Comparison of ENCODE assay signal across 8 mouse cellular contexts in genomic region chr5:139687646-139688045, GRCm38 (mm10). TPM values are rescaled to one million over a fixed set of nuclear protein-coding genes. Genes with fewer than 3 reads are reported as not detected.
A peak's percentile ranks its signal among the peaks of the same experiment; 100 is the strongest.
DNase-seq lines count a peak whose midpoint lies in the region; ATAC-seq and TF ChIP-seq lines count a peak whose summit lies in the region.

No protein-coding gene starts in this region.

- TF ChIP-seq CTCF in lung, embryonic 14.5 days (IDR thresholded peaks at IDR 0.05; ENCODE audit: low read depth) = peak; percentile 71
- peak; percentile 72 for TF ChIP-seq CTCF in brain, embryonic 14.5 days (IDR thresholded peaks at IDR 0.05; ENCODE audit: borderline replicate concordance, extremely low read depth, insufficient read depth, insufficient read length)
- TF ChIP-seq CTCF in midbrain, postnatal 0 days (IDR thresholded peaks at IDR 0.05) = peak; percentile 74

- 5% methylated on average over 13 of the region's 13 CpGs for WGBS in forebrain, embryonic 11.5 days
- WGBS in forebrain, embryonic 15.5 days = 7% methylated on average over 13 of the region's 13 CpGs
- 8% methylated on average over 13 of the region's 13 CpGs for WGBS in lung, embryonic 14.5 days
- WGBS in midbrain, postnatal 0 days = 6% methylated on average over 13 of the region's 13 CpGs

- 0 out of 2 replicates have a peak, but pooled peaks have one; percentile 6 for ATAC-seq in forebrain, embryonic 11.5 days (replicated peaks; ENCODE audit: low FRiP score)
- ATAC-seq in forebrain, embryonic 15.5 days (replicated peaks) = no peak
- ATAC-seq in lung, embryonic 14.5 days (ENCODE audit: insufficient read depth) = peak; percentile 7; the same call in 1 of the 2 replicates
- peak; percentile 34 for ATAC-seq in granulocyte monocyte progenitor cell, adult 5-6 weeks (replicated peaks; ENCODE audit: poor library complexity, severe bottlenecking)
- ATAC-seq in midbrain, postnatal 0 days (ENCODE audit: low FRiP score) = no peak
- ATAC-seq in erythroid progenitor cell, adult 5-6 weeks (replicated peaks; ENCODE audit: low FRiP score, poor library complexity, severe bottlenecking) = no peak

- peak; percentile 80 for DNase-seq in forebrain, embryonic 11.5 days (ENCODE audit: low spot score)
- peak; percentile 64 for DNase-seq in lung, embryonic 14.5 days
- no peak for DNase-seq in lung, postnatal 36 days
- DNase-seq in brain, embryonic 14.5 days (ENCODE audit: low read depth) = peak; percentile 62
- DNase-seq in midbrain, postnatal 0 days (ENCODE audit: low spot score) = peak; percentile 61

- H3K9ac ChIP-seq in forebrain, embryonic 11.5 days (ENCODE audit: low read length) = no peak overlapping the region
- H3K9ac ChIP-seq in forebrain, embryonic 15.5 days (replicated peaks) = no peak overlapping the region
- H3K9ac ChIP-seq in lung, embryonic 14.5 days = no peak overlapping the region
- H3K9ac ChIP-seq in midbrain, postnatal 0 days (replicated peaks; ENCODE audit: low read length, poor library complexity, severe bottlenecking) = no peak overlapping the region

- no peak overlapping the region for H3K4me2 ChIP-seq in forebrain, embryonic 11.5 days (ENCODE audit: low read depth, low read length, severe bottlenecking)
- H3K4me2 ChIP-seq in forebrain, embryonic 15.5 days (replicated peaks) = no peak overlapping the region
- no peak overlapping the region for H3K4me2 ChIP-seq in lung, embryonic 14.5 days
- H3K4me2 ChIP-seq in midbrain, postnatal 0 days (ENCODE audit: low read depth, low read length, poor library complexity, severe bottlenecking) = no peak overlapping the region

- peaks cover 9% of the 10 kb centered on the region for H3K4me1 ChIP-seq in forebrain, embryonic 11.5 days (replicated peaks; ENCODE audit: control insufficient read depth, insufficient read depth, low read length)
- H3K4me1 ChIP-seq in forebrain, embryonic 15.5 days = peaks cover 29% of the 10 kb centered on the region
- H3K4me1 ChIP-seq in lung, embryonic 14.5 days (ENCODE audit: insufficient read depth) = peaks cover 9% of the 10 kb centered on the region; the same call in 1 of the 2 replicates
- H3K4me1 ChIP-seq in midbrain, postnatal 0 days (ENCODE audit: insufficient read depth, low read length) = no peaks in the 10 kb centered on the region

- H3K36me3 ChIP-seq in forebrain, embryonic 11.5 days (ENCODE audit: control insufficient read depth, insufficient read depth, low read length) = no peaks in the 10 kb centered on the region
- no peaks in the 10 kb centered on the region for H3K36me3 ChIP-seq in forebrain, embryonic 15.5 days
- no peaks in the 10 kb centered on the region for H3K36me3 ChIP-seq in lung, embryonic 14.5 days (ENCODE audit: insufficient read depth)
- H3K36me3 ChIP-seq in midbrain, postnatal 0 days (ENCODE audit: insufficient read depth, low read length) = no peaks in the 10 kb centered on the region

- no peak overlapping the region for H3K27ac ChIP-seq in forebrain, embryonic 11.5 days (ENCODE audit: low read depth, low read length)
- no peak overlapping the region for H3K27ac ChIP-seq in forebrain, embryonic 15.5 days (replicated peaks)
- no peak overlapping the region for H3K27ac ChIP-seq in lung, embryonic 14.5 days (ENCODE audit: low read depth)
- no peak overlapping the region for H3K27ac ChIP-seq in midbrain, postnatal 0 days (ENCODE audit: low read depth, low read length)

- H3K27me3 ChIP-seq in forebrain, embryonic 11.5 days (ENCODE audit: control insufficient read depth, insufficient read depth, low read length) = peaks cover 46% of the 10 kb centered on the region
- H3K27me3 ChIP-seq in forebrain, embryonic 15.5 days = peaks cover 75% of the 10 kb centered on the region
- H3K27me3 ChIP-seq in lung, embryonic 14.5 days (ENCODE audit: insufficient read depth, low read length) = peaks cover 3% of the 10 kb centered on the region; the same call in 1 of the 2 replicates
- no peaks in the 10 kb centered on the region; the same call in none of the 2 replicates for H3K27me3 ChIP-seq in midbrain, postnatal 0 days (ENCODE audit: insufficient read depth, low read length)

- no peak for TF ChIP-seq POLR2A in brain, embryonic 14.5 days (IDR thresholded peaks at IDR 0.05; ENCODE audit: borderline replicate concordance, extremely low read depth, insufficient read depth, insufficient read length, poor library complexity, severe bottlenecking)

- no peaks in the 10 kb centered on the region for H3K9me3 ChIP-seq in forebrain, embryonic 11.5 days (ENCODE audit: control insufficient read depth, low read length)
- no peaks in the 10 kb centered on the region for H3K9me3 ChIP-seq in forebrain, embryonic 15.5 days
- no peaks in the 10 kb centered on the region for H3K9me3 ChIP-seq in lung, embryonic 14.5 days (ENCODE audit: low read depth, low read length)
- H3K9me3 ChIP-seq in midbrain, postnatal 0 days (ENCODE audit: low read length) = no peaks in the 10 kb centered on the region

- no peak overlapping the region for H3K4me3 ChIP-seq in forebrain, embryonic 11.5 days (ENCODE audit: low read depth, low read length)
- H3K4me3 ChIP-seq in forebrain, embryonic 15.5 days = no peak overlapping the region
- no peak overlapping the region for H3K4me3 ChIP-seq in lung, embryonic 14.5 days (ENCODE audit: low read depth, low read length)
- H3K4me3 ChIP-seq in midbrain, postnatal 0 days (ENCODE audit: low read depth, low read length) = no peak overlapping the region

RNA-seq across cellular contexts. Expression of gene Micall2, which starts 48.5 kb away (rescaled TPM):
- 5.4 and 6.7 TPM in 2 replicates for polyA plus RNA-seq in forebrain, embryonic 11.5 days (2014; fragmentation: Nextera tagmentation; extraction: Ambion mirVana)
- 4.0 and 4.3 TPM in 2 replicates for polyA plus RNA-seq in forebrain, embryonic 15.5 days (2015; fragmentation: Nextera tagmentation; extraction: Ambion mirVana)
- 3.0 and 4.8 TPM in 2 replicates for polyA plus RNA-seq in lung, embryonic 14.5 days (2014; fragmentation: Nextera tagmentation; extraction: Ambion mirVana)
- polyA plus RNA-seq in brain, embryonic 14.5 days (2012; rRNA removed) = 7.7 and 11.8 TPM in 2 replicates
- total RNA-seq in granulocyte monocyte progenitor cell, adult 5-6 weeks (2014; fragmentation: Nextera tagmentation) = 8.3 and 9.7 TPM in 2 replicates
- 2.8 and 3.9 TPM in 2 replicates for total RNA-seq in granulocyte monocyte progenitor cell, adult 5-6 weeks (2017)
- total RNA-seq in midbrain, postnatal 0 days (2014; rRNA removed) = 10.8 and 16.6 TPM in 2 replicates
- polyA plus RNA-seq in midbrain, postnatal 0 days (2015; fragmentation: Nextera tagmentation; extraction: Ambion mirVana) = 15.1 and 17.4 TPM in 2 replicates
- 42.8 and 81.4 TPM in 2 replicates for total RNA-seq in erythroid progenitor cell, adult 5-6 weeks (2015; ENCODE audit: low replicate concordance)
- 58.5 and 59.2 TPM in 2 replicates for total RNA-seq in erythroid progenitor cell, adult 5-6 weeks (2017; ENCODE audit: low replicate concordance)

Comparison
In these comparisons a context has a peak if more than half of its experiments do, and no peak if none do; other contexts are left out.
1. ATAC-seq: peak in forebrain, embryonic 11.5 days (single experiment), lung, embryonic 14.5 days (single experiment) and granulocyte monocyte progenitor cell, adult 5-6 weeks (single experiment); none in forebrain, embryonic 15.5 days (single experiment), midbrain, postnatal 0 days (single experiment) and erythroid progenitor cell, adult 5-6 weeks (single experiment).
2. Peak in every context shown above with its lines, with median percentiles within 50 percentile points of each other: CTCF ChIP-seq.